Mouse (Mus musculus) erythroblast, embryonic 14.5 days (primary cell): ENCODE data around the gene Dip2b.

Experiments used
- GATA1 ChIP-seq: IDR thresholded peaks from 2 replicates; pipeline ENCODE4 v1.6.1; 2012; ENCODE audit warnings: low read length, inconsistent platforms, mixed read lengths
- TAL1 ChIP-seq: IDR thresholded peaks from 3 replicates; pipeline ENCODE4 v1.6.1; 2012; ENCODE audit warnings: low read length, inconsistent platforms, mixed read lengths

DNA sequence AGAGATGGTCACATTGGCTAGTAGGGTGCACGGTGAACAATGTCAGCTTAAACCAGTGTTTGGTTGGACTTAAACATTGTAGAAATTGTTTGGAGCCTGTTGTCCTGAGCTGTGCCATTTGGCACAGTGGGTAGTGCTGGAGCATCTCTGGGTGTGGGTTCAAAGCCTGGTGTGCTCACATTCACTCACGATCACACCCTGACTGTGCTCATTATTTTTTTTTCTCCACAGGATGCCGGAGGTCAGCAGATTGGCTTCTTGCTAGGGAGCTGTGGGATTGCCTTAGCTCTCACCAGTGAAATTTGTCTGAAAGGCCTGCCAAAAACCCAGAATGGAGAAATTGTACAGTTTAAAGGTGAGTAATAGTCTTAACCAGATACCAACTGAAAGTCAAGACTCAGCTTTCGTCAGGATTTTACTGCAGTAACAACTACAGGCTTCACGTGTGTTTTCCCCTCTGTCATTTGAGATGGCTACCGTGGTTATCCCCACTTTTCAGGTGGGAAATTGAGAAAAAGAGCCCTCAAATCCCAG, 123.3 kb downstream of the Dip2b start:
- TF ChIP-seq TAL1 (no peak), GATA1 (no peak)
